Mouse (Mus musculus): ENCODE measurements at regions not wholly inside any gene's neighbourhood (a gene's known extent, or its start where the extent isn't known, plus 50 kb on each side); places are given as distances from the start of the nearest gene placed in this dataset.
"Not testable (repeated sequence)": the region's sequence is repeated elsewhere in the genome, so short reads cannot be mapped to it uniquely, and the experiment has no call there.

DNA sequence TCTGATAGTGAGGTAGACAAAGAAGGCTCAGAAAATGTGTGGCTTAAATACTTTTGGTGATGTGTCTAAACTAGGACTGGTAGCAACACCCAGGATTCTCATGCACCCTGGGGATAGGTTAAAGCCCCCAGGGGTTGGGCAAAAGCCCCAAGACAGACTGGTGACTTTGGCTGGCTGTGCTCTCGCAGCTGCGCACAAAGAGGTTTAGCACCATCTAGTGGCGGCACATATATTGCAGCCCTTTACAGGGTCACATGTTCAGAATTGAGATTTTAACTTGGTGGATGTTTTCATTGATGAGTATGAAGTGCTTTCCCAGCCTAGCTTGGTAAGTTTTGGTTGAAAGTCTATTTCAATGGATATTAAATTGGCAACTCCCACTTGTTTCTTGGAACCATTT, 167.3 kb downstream of the Gm44 start:
- intact Hi-C loops (cut with DNase I) = not testable (repeated sequence)
- peak in 1 of 2 experiments; percentile 8 for DNase-seq

DNA sequence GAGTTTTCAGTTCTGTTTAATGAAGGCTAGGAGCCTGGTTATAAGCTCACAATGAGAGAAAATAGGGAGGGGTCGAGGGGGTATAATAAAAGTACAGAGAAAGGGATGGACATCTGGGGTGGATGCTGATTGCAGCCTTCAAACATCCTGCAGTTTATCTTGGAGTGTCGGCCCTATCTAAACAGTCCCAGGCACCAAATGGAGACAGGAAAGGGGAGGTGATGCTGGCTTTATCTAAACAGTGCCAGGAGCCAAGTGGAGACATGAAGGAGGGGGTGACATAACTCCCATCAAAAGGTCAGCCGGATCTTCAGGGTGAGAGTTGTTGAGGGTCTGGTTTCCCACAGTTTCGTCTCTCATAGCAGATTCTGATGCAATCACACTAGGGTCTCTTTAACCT, 193.2 kb downstream of the Gm44 start:
- not testable (repeated sequence) for DNase-seq
- intact Hi-C loops (cut with DNase I) = loop anchor here (2.0 kb wide), 1 partner anchor 32 kb away; no protein-coding TSS in a partner anchor

Data from heart, postnatal 36 days (tissue).